Mouse (Mus musculus) frontal cortex, postnatal 25 days (tissue): ENCODE measurements around the gene Lysmd3.
A peak's percentile ranks its signal among the peaks of the same experiment; 100 is the strongest.
"Not testable (repeated sequence)": the region's sequence is repeated elsewhere in the genome, so short reads cannot be mapped to it uniquely, and the experiment has no call there.

ENCODE experiments used
- DNase-seq, 2 experiments: peaks; one replicate each; pipeline ENCODE4 v3.0.0; 2022; ENCODE audit warnings: low spot score in 2 of 2

The Lysmd3 gene

GRCm38 (mm10) chr13:81657351-81658052 is at the start of gene Lysmd3:
Gene Lysmd3, plus strand, starts transcription at chr13:81657663.
- peak; percentile 69 to 87 for DNase-seq

DNA sequence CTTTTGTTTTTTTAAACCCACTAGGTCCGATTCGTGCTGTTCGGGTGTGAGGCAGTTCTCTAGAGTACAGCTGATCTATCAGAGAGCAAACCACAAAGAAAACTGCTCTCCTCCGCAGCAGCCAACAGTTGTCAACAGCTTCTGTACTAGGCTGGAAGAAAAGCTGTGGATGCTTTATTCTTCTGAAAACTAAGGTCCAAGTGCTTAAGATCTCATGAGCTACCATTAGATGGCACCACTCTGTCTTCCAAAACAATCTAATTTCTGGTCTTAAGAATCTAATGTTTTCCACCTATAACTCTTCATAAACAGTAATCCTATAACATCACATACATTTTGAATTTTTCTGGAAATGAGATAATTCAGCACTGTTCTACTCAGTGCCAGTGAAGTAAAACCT is 47.1 kb upstream of the Lysmd3 start:
- DNase-seq, result no peak

DNA sequence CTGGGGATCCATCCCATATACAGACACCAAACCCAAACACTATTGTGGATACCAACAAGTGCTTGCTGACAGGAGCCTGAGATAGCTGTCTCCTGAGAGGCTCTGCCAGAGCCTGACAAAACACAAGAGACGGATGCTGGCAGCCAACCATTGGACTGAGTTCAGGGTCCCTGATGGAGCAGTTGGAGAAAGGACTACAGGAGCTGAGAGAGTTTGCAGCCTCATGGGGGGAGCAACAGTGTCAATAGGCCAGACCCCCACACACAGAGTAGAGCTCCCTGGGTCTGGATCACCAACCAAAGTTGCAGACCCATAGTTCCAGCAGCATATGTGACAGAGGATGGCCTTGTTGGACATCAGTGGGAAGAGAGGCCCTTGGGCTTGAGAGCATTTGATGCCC is 29.6 kb upstream of the Lysmd3 start:
- not testable (repeated sequence) for DNase-seq

DNA sequence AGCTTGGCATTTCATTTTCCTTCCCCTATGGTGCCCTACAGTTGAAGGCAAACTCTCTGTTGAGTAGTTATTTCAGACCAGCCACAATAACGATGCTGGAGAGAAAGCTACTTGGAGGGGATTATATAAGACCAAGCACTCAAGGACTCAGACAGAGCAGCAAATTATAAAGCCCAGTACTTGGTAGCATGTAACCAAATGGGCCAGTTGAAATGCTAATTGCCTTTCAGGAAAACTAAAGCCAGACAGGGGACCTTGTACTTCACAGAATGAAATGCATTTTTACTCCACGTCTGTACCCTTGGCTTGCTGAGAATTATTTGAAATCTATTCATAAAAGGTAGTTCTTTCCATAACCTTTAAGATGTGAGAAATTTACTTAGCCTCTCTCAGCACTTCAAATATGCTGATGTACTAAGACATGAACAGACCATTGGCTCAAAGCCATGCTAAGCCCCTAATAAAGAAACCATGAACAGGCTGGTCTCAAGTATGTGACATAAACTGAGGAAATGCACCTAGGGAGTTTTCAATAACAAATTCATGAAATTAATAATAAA is 28.8 kb upstream of the Lysmd3 start:
- DNase-seq, result no peak

DNA sequence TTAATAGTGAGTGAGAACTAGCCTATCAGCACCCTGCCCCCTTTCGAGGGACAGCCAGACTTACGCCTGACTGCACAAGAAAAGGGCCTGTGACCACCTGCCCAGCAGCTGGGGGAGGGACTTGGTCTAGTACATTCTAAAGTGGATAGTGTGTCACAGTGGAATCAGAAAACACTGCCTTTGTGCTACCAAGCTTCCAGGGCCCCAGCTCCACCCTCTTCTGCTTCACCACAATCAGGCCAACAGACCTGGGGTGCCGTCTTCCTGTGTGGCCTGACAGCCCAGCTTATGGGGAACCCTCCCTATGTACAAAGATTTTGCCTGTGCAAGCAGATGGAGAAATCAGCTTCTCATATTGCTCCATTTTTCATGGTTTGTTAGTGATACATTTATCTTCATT is 28.1 kb upstream of the Lysmd3 start:
- DNase-seq, result no peak

DNA sequence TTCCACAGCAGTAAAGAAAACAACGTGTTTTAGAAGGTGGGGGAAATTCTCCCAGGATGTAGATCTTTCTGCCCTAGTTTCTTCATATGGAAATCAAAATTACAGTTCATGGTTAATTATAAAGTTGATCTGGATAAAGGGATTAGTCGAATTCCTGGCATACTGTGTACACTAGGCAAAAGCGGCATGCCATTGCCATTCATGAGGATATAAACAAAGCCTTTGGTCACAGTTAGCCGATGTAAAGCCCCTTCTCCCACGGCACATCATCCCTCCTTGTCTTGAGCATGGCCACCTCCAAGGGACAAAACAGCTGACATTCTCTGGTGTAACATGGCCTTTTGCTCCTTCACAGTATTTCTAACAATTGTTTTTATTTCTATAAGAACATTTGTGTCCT is 26.9 kb upstream of the Lysmd3 start:
- DNase-seq, result no peak

DNA sequence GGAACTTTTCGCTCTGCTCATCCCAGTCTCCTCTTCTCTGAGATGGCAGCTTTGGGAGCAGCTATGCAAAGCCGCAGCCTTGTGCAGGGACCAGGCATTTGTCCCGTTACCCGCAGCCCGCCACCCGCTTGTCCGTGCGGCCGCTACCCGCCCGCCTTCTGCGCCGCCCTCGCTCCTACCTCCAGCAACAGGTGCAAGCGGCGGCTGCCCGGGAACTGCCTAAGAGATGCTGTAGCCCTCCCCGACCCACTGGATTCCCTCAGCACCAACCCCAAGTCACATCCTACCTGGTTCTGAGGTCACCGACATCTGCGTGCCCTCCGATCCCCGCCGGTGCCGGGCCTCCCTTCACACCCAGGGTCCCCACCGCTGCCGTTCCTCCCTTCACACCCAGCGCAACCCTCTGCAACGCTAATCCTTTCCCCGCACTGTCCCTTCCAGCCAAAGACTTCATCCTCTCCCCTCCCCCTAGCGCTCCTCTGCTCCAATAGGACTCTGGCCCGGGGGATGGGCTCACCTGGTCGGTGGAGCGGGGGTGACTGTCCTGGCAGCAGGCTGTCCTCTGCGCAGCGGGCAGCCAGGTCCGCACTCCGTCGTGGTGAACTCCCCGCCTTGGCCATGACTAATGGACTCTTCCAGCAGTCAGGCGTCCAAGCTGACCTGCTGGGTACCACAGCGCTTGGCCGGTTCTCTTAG is 24.6 kb upstream of the Lysmd3 start, which contains the start of gene Adgrv1:
TSS of gene Adgrv1 (minus strand) at position 435 of the 696 bp plus-strand sequence.
- no peak for DNase-seq

- DNase-seq, result no peak
These were observed 17.8 kb upstream of the Lysmd3 start for GRCm38 (mm10) chr13:81639624-81640023.

DNA sequence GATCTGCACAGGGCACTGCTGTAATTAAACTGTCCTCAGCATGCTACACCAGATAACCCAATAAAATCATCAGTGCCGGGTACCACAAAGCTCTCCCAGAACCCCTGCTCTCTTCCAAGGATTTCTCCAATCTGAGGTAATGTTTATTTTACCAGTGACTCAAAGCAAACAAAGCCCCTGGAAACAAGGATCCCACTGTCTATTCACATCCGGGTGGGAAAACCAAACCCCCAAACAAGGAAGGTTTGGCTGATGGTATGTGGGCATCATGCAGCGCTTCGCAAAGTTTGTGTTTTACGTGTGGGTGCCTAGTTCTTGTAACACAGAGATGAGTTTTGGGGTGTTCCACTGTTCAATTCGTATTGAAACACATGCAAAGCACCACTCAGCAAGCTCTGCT is 16.6 kb upstream of the Lysmd3 start:
- no peak for DNase-seq

GRCm38 (mm10) chr13:81641289-81642045 is 16.0 kb upstream of the Lysmd3 start:
- peak in 1 of 2 experiments; percentile 30 for DNase-seq

DNA sequence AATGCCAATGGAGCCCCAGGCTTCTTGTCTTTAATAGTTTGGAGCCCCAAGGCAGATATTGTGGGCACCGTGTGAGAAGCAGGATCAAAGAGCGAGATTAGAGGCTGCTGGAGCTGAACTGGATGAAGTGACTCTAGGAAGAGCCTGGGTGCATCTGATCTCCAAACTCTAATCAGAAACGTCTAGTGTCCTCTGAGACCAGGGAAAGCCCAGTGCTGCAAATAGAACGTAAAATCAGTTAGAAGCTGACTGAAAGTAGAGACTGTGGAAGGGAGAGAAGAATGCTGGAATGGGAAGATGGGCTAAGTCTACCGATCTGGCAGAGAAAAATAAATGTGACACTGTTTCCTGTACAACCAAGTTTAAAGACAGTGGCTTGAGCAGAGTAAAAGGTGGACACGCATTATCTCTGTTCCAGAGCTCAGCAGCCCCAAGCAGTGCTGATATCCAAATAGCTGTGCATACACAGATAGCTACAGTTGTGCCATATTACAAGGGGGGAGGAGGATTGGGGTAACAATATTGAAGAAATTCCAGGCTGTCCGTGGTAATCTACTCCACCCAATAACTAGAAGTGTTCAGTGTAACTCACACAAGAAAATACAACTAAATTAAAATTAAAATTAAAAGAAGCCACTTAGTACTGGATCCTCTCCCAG is 14.8 kb upstream of the Lysmd3 start:
- DNase-seq, result no peak

DNA sequence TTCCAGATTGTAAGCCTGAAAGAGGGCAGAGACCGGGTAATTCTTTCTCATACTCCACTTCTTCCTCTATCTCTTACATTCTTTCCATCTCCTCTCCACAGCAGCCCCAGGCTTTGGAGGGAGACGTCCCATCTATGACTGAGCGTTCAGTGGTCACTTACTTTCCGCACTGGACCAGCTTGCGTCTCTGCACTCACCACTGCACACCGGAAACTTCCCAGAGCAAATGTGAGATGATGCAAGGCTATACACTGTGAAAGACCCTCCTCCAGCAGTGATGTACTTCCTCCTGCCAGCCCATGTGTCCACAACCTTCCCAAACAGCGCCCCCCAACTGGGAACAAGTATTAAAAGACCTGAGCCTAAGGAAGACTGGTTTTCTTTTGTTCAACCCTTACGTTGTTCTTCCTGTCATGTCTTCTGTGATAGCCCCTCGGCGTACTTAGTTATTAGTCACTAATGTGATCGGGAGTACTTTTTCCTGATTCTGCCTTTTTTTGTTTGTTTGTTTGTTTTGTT is 13.4 kb upstream of the Lysmd3 start:
- no peak for DNase-seq

- DNase-seq, result no peak
These were observed 11.1 kb upstream of the Lysmd3 start for GRCm38 (mm10) chr13:81646348-81646747.

- DNase-seq, result not testable (repeated sequence)
These were observed 7.1 kb upstream of the Lysmd3 start for GRCm38 (mm10) chr13:81650382-81650781.

DNA sequence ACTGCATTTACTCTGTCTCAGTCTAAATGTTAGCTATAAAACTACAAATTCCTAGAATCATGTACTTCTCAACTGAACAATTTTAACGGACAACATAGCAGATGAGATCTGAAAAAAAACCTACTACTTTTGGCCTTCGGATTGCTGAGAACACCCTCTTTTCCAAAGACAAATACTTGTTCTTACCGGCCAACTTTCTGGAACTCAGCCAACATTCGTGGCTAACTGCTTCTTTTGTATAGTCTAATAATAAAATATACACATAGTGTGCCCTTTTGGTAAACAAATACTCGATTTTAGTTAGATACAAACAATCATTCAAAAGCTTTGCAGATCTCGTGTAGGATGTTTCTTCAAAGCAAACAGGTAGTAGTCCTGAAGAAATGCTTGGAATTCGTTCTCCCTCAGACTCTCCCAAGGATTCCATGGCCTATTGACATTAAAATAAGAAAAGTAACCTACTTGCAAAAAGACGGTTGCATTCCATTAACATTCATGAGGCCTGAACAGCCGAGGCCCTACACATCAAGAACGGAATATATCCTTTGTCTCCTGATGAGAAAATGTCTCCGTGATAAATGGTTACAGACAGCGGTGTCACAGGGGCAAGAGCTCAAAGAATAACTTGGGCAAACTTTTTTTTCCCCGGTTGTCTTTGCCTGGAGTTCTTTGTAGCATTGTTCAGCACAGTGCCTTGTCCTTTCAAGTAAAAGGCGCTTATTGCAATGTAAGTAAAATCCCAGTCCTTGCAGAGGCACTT is 1.2 kb upstream of the Lysmd3 start:
- no peak for DNase-seq

DNA sequence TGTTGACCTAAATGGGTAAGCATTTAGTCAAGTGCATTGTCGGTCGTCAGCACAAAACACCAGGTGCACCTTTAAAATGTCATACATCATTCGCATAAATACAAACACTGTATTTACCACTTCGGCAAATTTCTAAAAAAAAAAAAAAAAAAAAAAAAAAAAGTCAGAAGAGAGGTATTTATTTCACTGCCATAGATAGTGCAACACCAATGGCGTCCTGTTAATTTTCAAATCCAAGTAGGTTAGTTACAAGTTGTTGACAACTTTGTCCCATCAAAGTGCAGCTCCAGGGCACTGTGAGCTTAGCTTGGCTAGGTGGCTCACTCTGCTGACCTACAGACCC is 484 bp upstream of the Lysmd3 start:
- no peak for DNase-seq

- no peak for DNase-seq
These were observed 740 bp downstream of the Lysmd3 start for GRCm38 (mm10) chr13:81658053-81658752.

DNA sequence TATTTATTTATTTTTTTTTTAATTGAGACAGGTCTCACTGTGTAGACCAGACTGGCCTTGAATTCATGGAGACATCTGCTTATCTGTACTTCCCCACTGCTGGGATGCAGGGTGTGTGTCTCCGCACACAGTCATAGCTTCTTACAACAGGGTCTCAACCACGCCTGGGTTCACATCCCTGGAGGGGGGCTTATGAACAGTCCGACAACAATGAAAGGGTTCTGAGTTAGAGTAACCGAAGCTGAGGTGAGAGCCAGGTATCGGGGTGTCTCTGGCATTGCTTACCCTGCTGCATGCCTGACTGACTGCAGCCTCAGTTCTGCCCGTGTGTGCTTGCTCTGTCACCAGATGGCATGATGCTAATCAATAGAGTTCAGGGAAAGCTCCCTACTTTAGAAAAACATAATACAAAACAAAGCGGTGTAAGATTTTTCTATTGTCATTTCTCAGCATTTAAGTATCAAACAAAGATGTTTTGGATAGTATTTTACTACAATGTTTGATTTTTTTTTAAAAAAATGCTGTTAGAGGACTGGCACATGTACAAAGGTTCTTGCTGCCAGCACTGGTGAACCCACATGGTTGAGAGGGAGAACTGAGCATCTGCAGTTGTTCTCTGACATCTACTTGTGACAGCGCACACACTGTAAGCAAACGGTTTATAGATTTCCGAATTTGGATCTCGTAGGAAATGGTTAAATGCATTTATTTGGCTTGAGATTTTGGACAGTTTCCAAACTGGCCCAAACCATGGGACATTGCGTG is 6.3 kb downstream of the Lysmd3 start:
- DNase-seq, result no peak

DNA sequence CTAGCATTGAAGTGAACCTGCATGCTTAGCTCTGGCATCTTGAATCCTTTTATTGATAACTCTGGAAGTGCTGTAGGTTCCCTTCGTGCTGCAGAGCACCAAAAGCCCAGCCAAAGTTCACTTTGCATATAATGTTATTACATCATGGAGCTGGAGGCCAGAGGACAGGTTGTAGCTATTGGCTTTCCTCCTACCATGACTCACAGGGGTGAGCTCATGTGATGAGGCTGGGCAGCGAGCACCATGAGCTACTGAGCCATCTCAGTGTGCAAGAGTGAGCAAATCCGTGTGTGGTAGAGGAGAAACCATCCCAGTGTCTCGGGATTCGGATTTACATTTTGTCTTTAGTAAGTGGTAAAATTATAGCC is 6.9 kb downstream of the Lysmd3 start:
- DNase-seq, result no peak

GRCm38 (mm10) chr13:81667713-81668112 is 10.2 kb downstream of the Lysmd3 start:
- DNase-seq, result no peak
